Mouse (Mus musculus) left cerebral cortex, adult 18-20 months (tissue): ENCODE measurements at regions not wholly inside any gene's neighbourhood (a gene's known extent, or its start where the extent isn't known, plus 50 kb on each side); places are given as distances from the start of the nearest gene placed in this dataset.

Source experiments
- DNase-seq, 2 experiments: peaks; one replicate each; pipeline ENCODE4 v3.0.0; 2021 to 2022; ENCODE audit warnings: low spot score in 2 of 2, mixed read lengths in 1 of 2

DNA sequence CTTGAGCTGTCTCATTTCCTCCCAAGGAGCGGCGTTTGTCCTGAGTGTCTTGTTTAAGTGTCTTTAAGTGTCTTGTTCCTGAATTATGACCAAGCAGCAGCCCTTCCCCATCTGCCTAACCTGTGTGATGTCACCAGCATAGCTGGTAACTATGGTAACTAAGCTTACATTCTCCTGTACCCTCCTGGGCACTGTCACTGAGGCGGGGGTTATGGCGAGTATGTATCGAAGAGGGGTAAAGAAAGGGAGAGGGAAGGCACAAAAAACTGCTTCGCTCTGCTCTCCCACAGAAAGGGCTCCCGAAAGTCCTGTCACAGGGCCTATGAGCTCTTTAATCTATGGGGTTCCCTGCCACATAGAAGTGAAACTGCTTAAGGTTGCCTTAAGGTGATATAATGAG, 89.6 kb downstream of the Ppp4r2 start:
- DNase-seq: no peak

DNA sequence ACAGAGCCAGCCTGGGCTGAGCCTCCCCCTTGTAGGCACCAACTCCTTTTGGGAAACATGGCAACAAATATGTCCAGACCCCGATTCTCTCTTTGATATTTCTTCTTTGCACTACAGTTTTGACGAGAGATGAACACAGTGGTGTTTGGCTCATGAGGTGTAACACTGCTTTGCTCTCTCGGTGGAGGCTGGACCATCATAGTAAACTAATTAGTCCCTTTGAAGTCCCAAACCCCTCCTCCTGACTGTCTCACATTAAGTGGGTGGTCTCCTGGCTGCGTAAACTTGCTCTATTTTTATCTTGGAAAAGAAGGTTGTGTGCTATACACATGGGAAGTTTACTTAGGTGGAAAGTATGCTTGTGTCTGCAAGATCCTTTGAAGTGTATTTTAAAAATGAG, 90.3 kb downstream of the Ppp4r2 start:
- DNase-seq: no peak

DNA sequence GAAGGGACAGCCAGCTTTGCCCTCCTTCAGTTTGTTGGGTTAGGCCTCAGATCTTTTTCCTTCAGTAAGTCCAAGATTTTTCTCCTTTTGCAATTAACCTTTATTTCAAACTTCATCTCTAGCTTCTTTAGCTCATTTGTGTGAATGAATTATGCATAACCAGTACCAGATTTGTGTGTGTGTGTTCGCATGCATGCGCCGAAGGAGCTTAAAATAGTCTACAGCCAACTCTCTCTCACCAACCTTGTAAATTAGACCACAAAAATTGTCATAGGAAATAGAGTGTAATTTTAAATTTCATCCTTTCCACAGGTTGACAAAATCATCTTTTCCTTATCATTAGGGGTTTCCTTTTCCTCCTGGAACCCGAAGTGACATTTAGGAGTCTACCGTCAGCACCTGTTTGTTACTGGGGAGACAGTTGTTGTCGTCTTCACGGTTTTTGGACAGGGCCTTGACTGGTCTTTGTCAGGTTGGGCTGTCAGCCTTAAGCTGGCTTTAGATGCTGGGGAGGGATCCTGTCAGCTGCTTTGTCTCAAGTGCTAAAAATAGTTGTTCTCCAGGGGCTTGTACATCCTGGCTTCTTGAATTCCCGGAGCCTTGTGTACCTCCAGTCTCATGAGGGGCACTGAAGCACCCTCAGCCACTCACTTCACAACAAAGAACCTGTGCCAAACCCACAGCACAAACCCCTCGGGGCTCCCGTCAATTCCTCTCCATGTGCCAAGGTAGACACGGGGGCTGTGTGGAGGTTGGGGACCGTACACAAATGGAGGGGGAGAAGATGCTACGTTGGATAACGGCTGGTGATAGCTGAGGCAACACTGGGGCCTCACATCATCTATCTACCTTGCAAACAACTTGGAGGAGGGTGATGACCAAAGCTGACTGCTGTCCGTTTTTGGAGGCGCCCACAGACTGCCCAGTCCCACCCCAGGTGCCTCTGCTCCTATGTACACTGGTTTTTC, 95.7 kb downstream of the Ppp4r2 start:
- DNase-seq: peak in 1 of 2 experiments; percentile 9

DNA sequence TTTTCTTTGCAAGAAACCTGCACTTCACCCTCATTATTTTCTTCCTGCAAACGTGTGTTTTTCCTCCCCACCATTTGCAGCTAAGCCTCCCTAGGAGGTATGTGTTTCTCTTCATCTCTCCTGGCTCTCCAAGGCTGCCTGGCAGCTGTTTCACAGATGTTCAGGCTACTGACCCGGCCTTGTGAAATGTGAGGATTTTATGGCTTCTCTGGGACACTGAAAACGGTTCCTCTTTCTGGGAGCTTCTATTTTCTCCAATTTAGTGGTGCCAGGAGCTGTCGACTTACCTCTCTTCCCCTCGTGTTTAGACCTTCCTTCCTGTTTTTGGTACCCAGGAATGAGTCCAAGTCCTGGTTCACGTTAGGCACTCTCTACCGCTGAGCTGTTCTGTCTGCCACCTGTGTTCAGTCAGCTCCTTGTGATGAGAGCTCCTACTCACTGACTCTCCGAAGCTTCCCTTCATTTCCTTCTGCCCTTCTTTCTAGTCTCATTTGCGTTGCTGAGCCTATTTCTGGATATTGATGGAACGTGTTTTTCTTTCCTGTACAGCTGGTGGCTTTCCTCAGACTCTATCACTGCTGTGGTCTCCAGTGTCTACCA, 96.4 kb downstream of the Ppp4r2 start:
- DNase-seq: peak in 1 of 2 experiments; percentile 10

DNA sequence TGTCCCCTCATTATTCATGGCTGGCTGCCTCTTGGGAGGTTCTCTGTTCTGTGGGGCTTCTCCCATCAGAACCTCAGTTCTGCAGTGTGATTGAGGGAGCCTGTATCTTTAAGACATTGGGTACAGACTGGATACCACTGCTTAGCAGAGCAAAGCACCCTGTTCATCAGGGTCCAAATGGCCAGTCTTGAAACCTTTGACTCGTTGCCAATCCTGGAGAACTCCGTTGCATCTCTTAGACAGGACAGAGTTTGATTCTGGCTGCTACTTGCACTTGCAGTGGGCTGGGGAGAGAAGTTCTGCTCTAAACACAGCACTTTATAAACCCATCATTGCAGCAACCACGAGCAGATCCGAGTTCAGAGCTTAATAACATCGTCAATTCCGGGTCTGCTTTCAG, 97.3 kb downstream of the Ppp4r2 start:
- DNase-seq: no peak

DNA sequence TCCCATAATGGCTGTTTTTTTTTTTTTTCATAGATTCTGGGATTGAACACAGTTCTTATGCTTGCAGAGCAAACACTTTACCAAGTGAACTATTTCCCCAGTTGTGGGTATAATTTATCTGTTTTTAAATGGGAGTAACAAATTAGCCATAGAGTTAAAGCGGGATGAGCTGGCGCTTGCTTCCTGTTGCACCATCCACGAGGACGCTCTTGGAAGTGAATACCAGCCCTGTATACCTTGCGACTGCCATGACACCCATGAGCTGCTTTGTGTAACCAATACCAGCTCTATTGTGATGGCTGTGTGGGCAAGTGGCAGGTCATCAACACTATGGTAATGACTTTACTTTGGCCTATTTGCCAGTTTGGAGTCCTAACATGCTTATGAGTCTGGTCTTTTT, 101.0 kb downstream of the Ppp4r2 start:
- DNase-seq: no peak

DNA sequence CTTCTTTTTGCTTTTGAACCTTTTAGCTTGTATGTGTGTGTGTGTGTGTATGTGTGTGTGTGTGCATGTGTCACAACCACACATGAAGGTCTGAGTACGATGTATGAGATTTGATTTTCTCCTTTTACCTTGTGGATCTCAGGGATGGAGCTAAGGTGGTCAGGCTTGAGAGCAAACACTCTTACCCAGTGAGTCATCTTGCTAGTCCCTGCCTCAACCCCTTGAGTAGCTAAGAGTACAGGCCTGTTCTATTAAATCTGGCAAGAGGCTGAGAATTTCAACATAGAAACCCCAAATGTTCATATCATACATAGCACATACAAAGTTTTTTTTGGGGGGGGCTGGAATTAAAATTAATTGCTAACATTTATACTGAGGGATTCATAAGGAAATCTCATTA, 104.4 kb downstream of the Ppp4r2 start:
- DNase-seq: no peak

DNA sequence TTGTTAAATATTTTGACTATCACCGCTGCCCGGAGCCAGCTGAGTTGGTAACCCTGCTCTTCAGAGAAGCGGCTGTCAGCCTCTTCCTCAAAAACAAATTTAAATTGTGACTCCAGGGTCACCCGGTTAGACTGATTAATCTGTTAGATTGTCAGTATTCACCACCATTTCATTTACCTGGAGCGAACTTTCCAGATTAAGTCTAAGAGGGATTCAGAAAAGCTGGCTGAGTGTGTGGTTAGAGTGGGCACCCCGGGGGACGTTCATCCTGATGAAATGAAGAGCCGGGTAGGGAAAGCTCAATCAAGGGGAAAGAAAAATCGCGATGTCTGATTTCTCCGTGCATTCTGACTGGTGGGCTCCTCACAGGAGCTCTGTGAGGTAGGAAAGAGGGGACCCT, 105.0 kb downstream of the Ppp4r2 start:
- DNase-seq: no peak

DNA sequence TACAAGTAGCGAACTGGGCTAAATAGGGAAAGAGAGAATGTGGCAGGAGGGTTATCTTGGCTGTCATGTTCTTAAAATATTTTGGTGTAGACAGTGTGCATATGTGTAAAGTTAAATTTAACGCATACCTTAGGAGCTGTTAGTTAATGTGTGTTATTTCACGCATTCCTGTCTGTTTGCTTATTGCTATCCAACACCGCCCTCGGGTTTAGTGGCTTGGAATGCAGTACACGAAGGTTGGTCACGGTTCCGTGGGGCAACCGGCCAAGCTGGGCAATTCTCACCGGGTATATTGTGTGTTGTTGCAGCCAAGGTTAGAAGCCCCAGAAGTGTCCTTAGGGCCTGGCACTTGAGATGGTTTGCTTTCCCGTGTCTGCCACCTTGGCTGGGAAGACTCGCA, 105.6 kb downstream of the Ppp4r2 start:
- no peak for DNase-seq

DNA sequence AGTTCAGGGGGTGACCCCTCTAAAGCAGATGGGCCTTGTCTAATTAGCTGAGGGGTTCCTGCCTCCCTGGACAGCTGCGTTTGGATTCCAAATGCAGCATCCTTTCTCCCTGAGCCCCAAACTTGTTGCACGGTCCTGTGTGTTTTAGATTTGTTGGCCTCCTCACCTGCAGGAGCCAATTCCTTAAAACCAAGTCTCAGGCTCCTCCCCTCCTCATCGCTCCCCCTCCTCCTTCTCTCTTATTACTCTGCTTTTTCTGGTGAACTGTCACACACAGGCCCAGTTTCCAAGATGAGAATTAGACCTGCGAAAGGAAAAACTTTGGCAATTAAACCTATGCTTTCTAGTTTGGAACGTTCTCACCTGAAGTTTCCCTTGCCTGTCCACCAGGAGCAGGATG, 106.3 kb downstream of the Ppp4r2 start:
- no peak for DNase-seq

DNA sequence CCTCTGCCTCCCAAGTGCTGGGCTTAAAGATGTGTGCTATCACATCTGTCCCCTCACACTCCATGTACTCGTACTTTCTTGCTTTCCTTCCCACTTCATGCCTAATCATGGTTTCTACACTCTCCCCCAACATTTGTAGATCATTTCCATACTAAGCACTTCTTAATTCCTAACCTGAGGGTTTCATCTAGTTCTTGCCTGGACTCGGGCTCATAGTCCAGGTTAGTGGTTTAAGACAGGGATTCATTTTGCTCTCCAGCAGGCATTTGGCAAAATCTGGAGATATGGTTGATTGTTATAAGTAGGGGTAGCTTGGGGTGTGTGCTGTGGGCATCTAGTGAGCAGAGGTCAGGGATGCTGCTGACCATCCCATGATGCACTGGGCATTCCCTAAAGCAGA, 108.3 kb downstream of the Ppp4r2 start:
- DNase-seq: no peak

DNA sequence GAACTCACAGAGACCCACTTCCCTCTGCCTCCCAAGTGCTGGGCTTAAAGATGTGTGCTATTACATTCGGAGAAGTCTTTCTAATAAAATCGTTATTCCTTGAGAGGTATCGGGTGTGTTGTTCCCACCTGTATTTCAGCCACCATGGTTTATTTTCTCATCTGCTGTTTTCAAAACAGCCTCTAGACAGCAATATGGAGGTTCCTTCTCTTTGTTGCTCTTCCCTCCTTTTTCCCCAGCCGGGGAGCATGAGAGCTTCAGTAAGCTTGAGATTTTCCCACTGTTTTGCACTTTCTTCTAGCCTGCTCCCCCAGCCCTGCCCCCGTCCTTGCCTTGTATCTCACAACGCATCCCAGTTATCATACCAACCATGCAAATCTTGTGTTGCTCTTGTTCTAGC, 109.5 kb downstream of the Ppp4r2 start:
- no peak for DNase-seq

DNA sequence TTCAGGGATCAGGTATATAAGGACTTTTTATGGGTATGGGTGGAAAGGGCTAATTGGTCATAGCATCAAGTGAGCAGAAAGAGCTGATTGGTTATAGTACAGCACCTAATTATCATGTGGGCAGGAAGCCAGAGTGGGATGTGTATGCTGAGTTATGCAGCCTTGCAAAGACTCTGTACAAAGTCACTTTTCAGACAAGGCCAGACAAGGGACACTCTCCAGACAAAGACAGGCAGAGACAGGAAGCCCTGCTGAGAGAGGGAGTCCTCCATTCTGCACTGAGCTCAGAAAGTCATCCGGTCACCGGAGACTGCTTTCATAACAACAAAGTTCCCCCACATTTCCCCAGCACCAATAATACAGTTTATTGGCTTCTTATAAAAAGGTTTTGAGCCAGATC, 112.4 kb downstream of the Ppp4r2 start:
- no peak for DNase-seq

DNA sequence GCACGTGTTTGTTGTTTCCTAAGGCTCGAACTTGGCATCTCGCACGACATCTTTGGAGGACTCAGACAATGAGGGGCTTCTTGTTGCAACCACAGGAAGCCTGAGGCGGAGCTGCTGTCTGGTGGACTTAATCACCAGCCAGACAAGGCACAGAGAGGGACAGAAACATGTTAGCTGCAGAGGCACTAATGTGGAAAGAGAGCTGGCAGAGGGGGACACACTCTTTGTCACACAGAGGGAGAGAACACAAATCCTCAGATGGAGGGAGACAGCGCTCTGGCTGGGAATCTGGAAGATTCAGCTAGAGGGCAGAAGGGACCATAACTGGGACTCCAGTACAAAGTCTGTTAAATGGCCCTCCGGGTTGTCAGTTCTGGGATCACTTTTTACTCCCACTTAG, 114.9 kb downstream of the Ppp4r2 start:
- DNase-seq: no peak

DNA sequence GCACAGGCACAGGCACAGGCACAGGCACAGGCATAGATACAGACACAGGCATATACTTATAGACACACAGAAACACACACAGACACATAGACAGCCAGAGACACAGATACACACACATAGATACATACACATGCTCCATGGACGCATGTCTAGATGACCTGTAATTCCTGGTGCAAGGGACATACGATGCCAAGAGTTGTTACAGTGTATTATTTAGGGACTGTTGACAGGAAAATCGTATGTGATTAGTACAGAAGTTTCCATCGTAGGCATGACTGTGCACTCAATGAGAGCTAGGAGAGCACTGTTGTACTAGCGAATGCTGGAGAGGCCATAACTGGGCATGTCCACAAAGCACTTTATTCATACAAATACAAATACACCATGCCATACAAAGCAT, 118.2 kb downstream of the Ppp4r2 start:
- no peak for DNase-seq

DNA sequence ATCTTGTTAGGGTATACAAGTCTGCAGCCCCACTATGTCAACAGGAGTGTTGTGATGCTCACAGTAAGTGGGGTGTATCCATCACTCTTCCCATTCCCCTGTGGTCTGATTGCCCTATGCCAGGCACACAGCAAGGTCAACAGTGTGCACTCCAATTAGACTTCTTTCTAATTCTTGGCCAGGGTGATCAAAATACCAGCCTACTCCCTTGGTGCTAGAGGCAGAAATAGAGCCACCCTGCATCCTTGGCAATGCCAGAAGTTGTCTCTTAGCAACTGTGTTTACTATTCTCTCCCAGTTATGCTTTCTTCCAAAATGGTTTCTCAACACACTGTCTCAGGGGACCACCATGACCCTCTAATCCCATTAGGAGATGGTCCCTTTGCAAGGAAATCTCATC, 119.0 kb downstream of the Ppp4r2 start:
- DNase-seq: no peak

DNA sequence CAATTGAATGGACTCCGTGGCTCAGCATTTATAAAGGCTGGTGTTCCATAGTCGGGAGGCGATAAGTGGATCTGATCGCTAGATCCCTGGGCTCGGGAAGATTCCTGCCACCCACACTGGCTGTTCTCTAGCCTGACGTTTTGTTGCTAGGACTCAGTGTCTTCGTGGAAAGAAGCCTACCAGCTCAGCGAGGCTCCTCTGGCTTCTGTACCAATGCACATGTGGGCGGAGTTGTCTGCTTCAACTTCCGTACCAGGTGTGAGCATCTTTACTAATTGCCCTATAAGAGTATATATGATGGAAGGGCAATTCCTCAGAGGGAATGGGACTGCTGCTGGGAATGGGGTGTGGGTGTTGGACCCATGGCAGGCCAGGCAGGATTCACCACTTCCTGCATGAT, 121.1 kb downstream of the Ppp4r2 start:
- peak; percentile 15 to 26 for DNase-seq

DNA sequence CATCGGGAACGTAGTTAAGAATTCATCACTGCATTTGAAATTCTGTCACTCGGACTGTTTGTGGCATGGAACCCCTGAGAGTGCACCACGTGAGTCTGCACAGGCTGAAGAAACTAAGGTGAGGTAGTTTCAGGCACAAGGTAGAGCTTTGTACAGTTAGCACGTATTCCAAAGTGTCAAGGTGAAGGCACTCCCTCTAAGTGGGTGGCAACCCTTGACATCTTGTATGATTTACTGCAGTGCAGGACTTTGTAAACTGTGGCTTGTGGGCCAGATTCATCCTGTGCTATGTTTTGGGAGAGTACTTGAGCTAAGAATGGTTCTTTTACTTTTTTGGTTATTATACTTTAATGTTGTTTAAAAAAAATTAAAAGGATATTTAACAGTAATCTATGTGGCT, 133.1 kb downstream of the Ppp4r2 start:
- no peak for DNase-seq

DNA sequence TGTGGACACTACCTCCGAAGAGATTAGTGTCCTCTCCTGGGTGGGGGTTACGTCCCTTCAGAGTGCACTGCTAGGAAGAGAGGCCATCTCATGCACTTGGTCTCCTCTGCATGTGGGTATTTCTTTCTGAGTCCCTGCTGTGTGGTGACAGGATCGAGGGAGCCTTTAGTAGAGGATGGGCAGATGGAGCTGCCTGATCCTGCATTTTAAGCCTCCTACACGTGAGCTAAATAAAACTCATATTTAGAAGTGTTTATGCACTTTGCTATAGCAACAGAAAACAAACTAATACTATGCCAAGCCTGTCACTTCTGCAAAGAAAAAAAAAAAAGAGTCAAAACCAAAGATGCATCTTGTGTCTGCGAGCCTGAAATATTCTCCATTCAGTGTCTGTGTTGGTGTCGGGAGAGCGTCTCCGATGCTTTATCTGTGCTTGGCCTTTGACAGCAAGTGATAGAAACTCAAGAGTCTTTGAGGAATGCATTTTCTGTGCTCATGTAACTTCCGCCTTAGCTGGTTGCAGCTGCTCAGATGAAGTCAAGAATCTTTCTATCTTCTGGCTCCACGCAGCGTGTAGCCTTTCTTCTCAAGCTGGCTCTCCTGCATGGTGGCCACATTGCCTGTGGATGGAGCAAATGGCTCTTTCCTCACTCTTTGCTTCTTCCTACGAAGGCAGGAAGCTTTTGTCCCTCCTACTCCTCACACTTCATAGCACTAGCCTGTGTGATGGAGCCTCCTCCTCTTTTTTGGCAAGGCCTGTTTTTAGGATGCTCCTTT, 134.8 kb downstream of the Ppp4r2 start:
- peak in 1 of 2 experiments; percentile 32 for DNase-seq

DNA sequence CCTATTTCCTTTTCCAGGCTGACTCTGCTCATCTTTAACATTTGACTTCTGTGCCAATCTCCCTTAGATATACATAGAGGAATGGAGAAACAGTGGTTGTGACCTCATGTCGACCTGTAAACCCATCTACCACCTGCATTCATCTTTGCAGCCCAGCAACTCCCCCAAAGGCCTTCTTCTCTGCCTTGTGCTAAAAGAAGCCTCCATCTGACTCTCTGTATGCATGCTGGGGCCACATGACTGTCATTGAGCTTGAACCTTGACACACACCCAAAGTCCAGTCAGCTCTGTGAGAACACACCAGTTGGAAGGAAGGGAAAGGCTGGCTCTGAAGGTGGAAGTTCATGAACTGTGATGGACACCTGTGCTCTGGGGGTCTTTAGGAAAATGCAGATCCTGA, 135.5 kb downstream of the Ppp4r2 start:
- DNase-seq: no peak

DNA sequence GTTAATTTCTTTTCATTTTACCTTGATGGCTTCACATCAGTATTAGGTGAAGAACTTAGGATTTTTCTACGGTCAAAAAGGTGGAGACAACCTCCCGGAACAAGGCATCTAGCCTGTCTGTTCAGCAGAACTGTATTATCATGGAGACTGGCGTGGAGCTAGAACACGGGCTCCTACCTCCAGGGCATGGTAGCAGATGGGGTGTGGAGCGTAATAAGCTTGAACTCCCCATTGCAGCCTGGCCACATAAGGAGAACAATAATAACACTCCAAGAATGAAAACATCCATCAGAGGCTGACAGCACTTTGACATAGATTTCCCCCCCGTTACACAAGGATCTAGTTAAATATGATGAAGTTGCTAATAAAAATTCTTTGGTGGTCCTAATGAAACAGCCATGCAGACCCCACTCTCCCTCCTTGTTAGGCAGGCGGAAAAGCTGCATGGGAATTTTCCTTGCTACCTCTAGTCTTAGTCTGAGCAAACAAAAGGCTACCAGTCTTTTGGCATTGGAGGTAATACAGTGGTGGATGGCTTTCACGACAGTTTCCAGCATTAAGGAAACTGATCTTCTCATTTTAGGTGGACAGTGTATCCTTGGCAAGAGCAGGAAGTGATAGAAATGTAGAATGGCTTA, 137.5 kb downstream of the Ppp4r2 start:
- no peak for DNase-seq
